Mouse (Mus musculus): Measurements from ENCODE around the gene Plekho2. TPM values are rescaled to one million over a fixed set of nuclear protein-coding genes. Genes with fewer than 3 reads are reported as not detected.

Gene Plekho2
- total and polyA plus RNA-seq, 3 experiments: 9.9 to 16.5 (median 11.1) TPM

DNA sequence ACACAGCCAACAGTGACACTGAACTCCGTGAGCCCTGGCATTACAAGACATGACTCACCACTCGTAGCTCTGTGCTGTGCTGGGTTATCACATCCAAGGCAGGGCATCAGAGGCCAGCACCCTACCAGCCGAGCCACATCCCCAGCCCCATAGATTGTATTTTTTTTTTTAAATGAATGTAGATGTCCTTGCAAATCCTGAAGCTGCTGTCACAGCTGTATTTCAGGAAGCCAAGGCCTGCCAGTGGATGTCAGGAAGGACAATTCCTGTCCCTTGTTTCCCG, 33.5 kb downstream of the Plekho2 start:
- intact Hi-C loops (cut with DNase I): loop anchor here (2.0 kb wide), 1 partner anchor 20 kb away; no protein-coding TSS in a partner anchor
- DNase-seq: no peak

DNA sequence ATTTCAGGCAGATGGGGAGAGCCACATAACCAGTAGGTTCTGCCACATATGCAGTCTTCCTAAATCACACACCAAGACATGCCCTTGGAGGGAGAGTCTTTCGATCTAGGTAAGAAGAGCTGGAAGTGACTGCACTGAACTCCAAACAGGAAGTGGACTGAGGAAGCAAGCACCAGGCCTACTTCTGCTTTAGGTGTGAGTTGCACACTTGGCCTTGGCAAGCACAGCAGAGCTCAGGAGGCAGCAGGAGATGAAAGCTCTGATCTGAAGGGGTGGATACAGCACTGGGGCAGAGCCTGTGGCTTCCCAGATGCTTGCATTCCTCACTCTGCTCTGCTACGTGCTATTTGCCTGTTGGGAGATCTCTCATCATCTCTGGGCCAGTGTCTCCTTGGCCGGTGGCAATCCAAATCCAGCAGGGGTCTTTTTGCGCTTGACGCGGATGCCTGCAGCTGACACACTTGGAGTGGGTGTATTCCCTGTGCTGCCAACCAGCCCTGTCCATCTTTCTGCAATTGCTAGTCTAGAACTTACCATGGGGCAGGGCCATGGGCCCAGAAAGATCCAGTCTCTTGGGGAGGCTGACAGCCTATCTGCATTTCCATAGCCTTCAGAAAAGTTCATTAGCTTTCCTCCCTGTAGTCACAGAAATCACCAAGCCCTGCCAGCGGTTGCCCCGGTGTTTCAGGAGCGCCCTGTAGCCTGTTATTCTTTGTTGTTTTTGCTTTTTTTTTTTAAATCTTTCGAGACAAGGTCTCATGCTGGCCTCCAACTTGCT, 34.0 kb downstream of the Plekho2 start:
- H3K27me3 ChIP-seq (ENCODE audit: control insufficient read depth, insufficient read depth, low read length): no peaks in the 10 kb centered on the region
- intact Hi-C loops (cut with DNase I): loop anchor here (2.0 kb wide), 1 partner anchor 19 kb away; no protein-coding TSS in a partner anchor
- peaks cover 38% of the 10 kb centered on the region for H3K4me1 ChIP-seq (ENCODE audit: control insufficient read depth, insufficient read depth, low read length)
- no peaks in the 10 kb centered on the region for H3K79me2 ChIP-seq (replicated peaks; ENCODE audit: control insufficient read depth, insufficient read depth, low read length)
- no peaks in the 10 kb centered on the region for H3K36me3 ChIP-seq (ENCODE audit: control insufficient read depth, insufficient read depth, low read length)
- peak overlapping the region; percentile 45 for H3K27ac ChIP-seq
- DNase-seq: peak in 1 of 2 experiments; percentile 45
- whole genome bisulfite sequencing: 54% methylated on average over 10 of the region's 10 CpGs
- no peak overlapping the region for H3K4me3 ChIP-seq
- no peak overlapping the region for H3K9ac ChIP-seq (ENCODE audit: low read depth, low read length)
- TF ChIP-seq EP300 (IDR thresholded peaks at IDR 0.05; ENCODE audit: insufficient read depth, low read depth, low read length): 0 out of 2 replicates have a peak, but pooled peaks have one; percentile 18
- no peak for TF ChIP-seq POLR2A (IDR thresholded peaks at IDR 0.05; ENCODE audit: insufficient read depth, low read depth, low read length)

More for the DNA sequence above, 33.5 kb downstream of the Plekho2 start:
- TF ChIP-seq POLR2A (IDR thresholded peaks at IDR 0.05; ENCODE audit: insufficient read depth, low read depth, low read length): no peak
- no peaks in the 10 kb centered on the region for H3K27me3 ChIP-seq (ENCODE audit: control insufficient read depth, insufficient read depth, low read length)
- H3K79me2 ChIP-seq (replicated peaks; ENCODE audit: control insufficient read depth, insufficient read depth, low read length): no peaks in the 10 kb centered on the region
- H3K36me3 ChIP-seq (ENCODE audit: control insufficient read depth, insufficient read depth, low read length): no peaks in the 10 kb centered on the region
- H3K4me3 ChIP-seq: no peak overlapping the region
- 26% methylated on average over 4 of the region's 4 CpGs for WGBS
- H3K27ac ChIP-seq: peak overlapping the region; percentile 45
- H3K4me1 ChIP-seq (ENCODE audit: control insufficient read depth, insufficient read depth, low read length): peaks cover 42% of the 10 kb centered on the region
- no peak overlapping the region for H3K9ac ChIP-seq (ENCODE audit: low read depth, low read length)

DNA sequence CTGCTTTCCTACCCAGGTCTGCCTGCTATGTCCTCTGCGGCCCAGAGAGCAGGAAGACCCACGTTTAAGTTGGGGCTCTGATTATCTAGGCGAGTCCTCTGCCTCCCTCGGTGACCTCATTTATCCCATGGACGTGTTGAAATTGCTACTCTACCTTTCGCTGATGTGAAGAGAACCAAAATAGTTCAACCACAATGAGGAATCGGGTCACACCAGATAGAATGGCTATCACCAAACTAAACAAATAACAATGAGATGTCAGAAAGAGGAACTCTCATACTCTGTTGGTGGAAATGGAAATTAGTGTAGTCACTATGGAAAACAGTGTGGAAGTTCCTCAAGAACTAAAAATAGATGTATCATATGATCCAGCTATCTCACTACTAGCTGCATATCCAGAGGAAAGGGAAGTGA, 37.7 kb downstream of the Plekho2 start:
- H3K9ac ChIP-seq (ENCODE audit: low read depth, low read length): no peak overlapping the region
- TF ChIP-seq EP300 (IDR thresholded peaks at IDR 0.05; ENCODE audit: insufficient read depth, low read depth, low read length): no peak
- no peak for TF ChIP-seq CTCF (IDR thresholded peaks at IDR 0.05)
- no peak for TF ChIP-seq POLR2A (IDR thresholded peaks at IDR 0.05; ENCODE audit: insufficient read depth, low read depth, low read length)
- no peaks in the 10 kb centered on the region for H3K27me3 ChIP-seq (ENCODE audit: control insufficient read depth, insufficient read depth, low read length)
- intact Hi-C loops (cut with DNase I): no loop called here
- no peaks in the 10 kb centered on the region for H3K36me3 ChIP-seq (ENCODE audit: control insufficient read depth, insufficient read depth, low read length)
- no peak overlapping the region for H3K4me3 ChIP-seq
- 12% methylated on average over 7 of the region's 7 CpGs for WGBS
- DNase-seq: no peak
- peak overlapping the region; percentile 55 for H3K27ac ChIP-seq
- no peaks in the 10 kb centered on the region for H3K79me2 ChIP-seq (replicated peaks; ENCODE audit: control insufficient read depth, insufficient read depth, low read length)
- peaks cover 21% of the 10 kb centered on the region for H3K4me1 ChIP-seq (ENCODE audit: control insufficient read depth, insufficient read depth, low read length)

DNA sequence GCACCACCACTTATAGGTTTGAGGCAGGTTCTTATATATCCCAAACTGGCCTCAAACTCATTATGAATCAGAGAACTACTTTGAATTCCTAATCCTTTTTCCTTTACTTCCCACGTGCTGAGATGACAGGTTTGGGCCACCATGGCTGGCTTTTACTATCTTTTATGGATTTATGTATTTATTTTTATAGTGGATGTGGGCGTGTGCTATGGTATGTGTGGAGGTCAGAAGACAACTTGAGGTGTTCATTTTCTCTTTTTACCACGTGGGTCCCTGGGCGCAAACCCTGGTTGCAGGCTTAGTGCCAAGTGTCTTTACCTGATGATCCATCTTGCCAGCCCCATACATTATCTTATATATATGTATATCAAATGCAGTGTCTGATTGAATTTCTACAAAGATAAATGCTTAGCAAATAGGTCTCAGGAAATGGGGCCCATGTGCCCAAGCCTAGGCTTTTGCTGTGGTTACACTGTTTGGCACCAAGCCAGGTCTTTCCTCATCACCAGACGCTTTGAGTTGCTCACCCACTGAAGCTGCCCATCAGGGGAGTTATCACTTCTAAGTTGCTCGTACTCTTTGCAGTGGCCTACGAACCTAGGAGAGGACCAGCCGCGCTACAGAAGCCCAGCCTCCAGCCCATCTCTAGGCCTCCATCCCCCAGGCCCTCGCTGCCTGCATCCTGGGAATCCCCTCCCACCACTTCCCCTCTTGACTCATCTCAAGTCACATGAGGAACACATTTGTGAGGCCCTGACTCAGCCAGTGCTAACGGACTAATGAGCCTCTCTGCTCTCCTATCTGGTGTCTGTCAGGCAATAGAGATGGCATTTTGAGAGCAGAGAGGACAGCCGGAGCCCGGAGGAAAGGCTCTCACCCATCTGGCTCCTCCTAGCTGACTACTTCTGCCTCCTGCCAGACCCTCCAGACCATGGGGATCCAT, 38.4 kb downstream of the Plekho2 start:
- 41% methylated on average over 13 of the region's 13 CpGs for WGBS
- peak overlapping the region; percentile 55 for H3K27ac ChIP-seq
- no peak overlapping the region for H3K4me3 ChIP-seq
- no peak overlapping the region for H3K9ac ChIP-seq (ENCODE audit: low read depth, low read length)
- no peaks in the 10 kb centered on the region for H3K27me3 ChIP-seq (ENCODE audit: control insufficient read depth, insufficient read depth, low read length)
- TF ChIP-seq EP300 (IDR thresholded peaks at IDR 0.05; ENCODE audit: insufficient read depth, low read depth, low read length) (peak; percentile 39; the same call in 1 of the 2 replicates), CTCF (IDR thresholded peaks at IDR 0.05) (no peak), POLR2A (IDR thresholded peaks at IDR 0.05; ENCODE audit: insufficient read depth, low read depth, low read length) (no peak)
- peak; percentile 63 to 75 for DNase-seq
- H3K4me1 ChIP-seq (ENCODE audit: control insufficient read depth, insufficient read depth, low read length): peaks cover 18% of the 10 kb centered on the region
- H3K79me2 ChIP-seq (replicated peaks; ENCODE audit: control insufficient read depth, insufficient read depth, low read length): no peaks in the 10 kb centered on the region
- no peaks in the 10 kb centered on the region for H3K36me3 ChIP-seq (ENCODE audit: control insufficient read depth, insufficient read depth, low read length)
- intact Hi-C loops (cut with DNase I): no loop called here

DNA sequence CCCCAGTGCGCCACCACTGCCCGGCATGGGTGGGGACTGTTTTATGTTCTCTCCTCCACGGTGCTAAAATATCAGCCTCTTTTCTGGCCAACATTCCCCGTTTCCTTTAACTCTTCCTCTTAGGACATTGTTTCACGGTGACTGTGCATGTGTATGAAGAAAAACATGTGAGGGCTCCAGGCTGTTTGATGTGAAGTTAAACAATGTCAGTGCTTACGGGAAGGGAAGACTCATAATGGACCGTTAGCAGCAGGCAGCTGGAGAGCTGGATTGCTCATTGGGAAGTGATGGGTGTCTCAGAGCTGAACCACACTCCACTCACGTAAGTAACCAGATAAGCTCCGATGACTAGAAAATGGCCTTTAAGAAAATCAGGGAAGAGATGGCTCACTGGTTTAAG, 40.1 kb downstream of the Plekho2 start:
- WGBS: 46% methylated on average over 9 of the region's 9 CpGs
- H3K27ac ChIP-seq: no peak overlapping the region
- TF ChIP-seq POLR2A (IDR thresholded peaks at IDR 0.05; ENCODE audit: insufficient read depth, low read depth, low read length): no peak
- TF ChIP-seq CTCF (IDR thresholded peaks at IDR 0.05): no peak
- no peak for TF ChIP-seq EP300 (IDR thresholded peaks at IDR 0.05; ENCODE audit: insufficient read depth, low read depth, low read length)
- H3K27me3 ChIP-seq (ENCODE audit: control insufficient read depth, insufficient read depth, low read length): no peaks in the 10 kb centered on the region
- intact Hi-C loops (cut with DNase I): no loop called here
- H3K79me2 ChIP-seq (replicated peaks; ENCODE audit: control insufficient read depth, insufficient read depth, low read length): no peaks in the 10 kb centered on the region
- H3K4me3 ChIP-seq: no peak overlapping the region
- no peak overlapping the region for H3K9ac ChIP-seq (ENCODE audit: low read depth, low read length)
- no peak for DNase-seq
- H3K4me1 ChIP-seq (ENCODE audit: control insufficient read depth, insufficient read depth, low read length): peaks cover 16% of the 10 kb centered on the region
- H3K36me3 ChIP-seq (ENCODE audit: control insufficient read depth, insufficient read depth, low read length): no peaks in the 10 kb centered on the region

Measured in heart, adult 2 months (tissue).